Mouse (Mus musculus): Measurements from ENCODE around the gene Mpzl1. TPM values are rescaled to one million over a fixed set of nuclear protein-coding genes. Genes with fewer than 3 reads are reported as not detected.

The Mpzl1 gene
- polyA plus RNA-seq, 1 experiment from 2014 or later, result 159 TPM

GRCm38 (mm10) chr1:165603218-165603617 lies 31.1 kb downstream of the Mpzl1 start:
- H3K36me3 ChIP-seq (ENCODE audit: control insufficient read depth, insufficient read depth, low read length), result peaks cover 50% of the 10 kb centered on the region
- DNase-seq, result no peak
- no peaks in the 10 kb centered on the region for H3K9me3 ChIP-seq (ENCODE audit: control insufficient read depth, low read length)
- no peak for ATAC-seq (ENCODE audit: low FRiP score, low TSS enrichment)
- H3K27ac ChIP-seq (replicated peaks; ENCODE audit: low read depth, low read length), result no peak overlapping the region
- H3K4me1 ChIP-seq (ENCODE audit: control insufficient read depth, insufficient read depth, low read length), result no peaks in the 10 kb centered on the region
- no peak overlapping the region for H3K4me3 ChIP-seq (replicated peaks; ENCODE audit: low read depth, low read length)
- H3K9ac ChIP-seq (replicated peaks; ENCODE audit: low read length), result no peak overlapping the region
- no peak overlapping the region for H3K4me2 ChIP-seq (ENCODE audit: low read length)
- WGBS, result 88% methylated on average over 14 of the region's 14 CpGs
- H3K27me3 ChIP-seq (ENCODE audit: control insufficient read depth, insufficient read depth, low read length), result no peaks in the 10 kb centered on the region

- no peak for DNase-seq
- Histone ChIP-seq H3K9ac (replicated peaks; ENCODE audit: low read length) (no peak overlapping the region), H3K36me3 (ENCODE audit: control insufficient read depth, insufficient read depth, low read length) (peaks cover 46% of the 10 kb centered on the region), H3K27ac (replicated peaks; ENCODE audit: low read depth, low read length) (no peak overlapping the region), H3K4me1 (ENCODE audit: control insufficient read depth, insufficient read depth, low read length) (no peaks in the 10 kb centered on the region), H3K4me3 (replicated peaks; ENCODE audit: low read depth, low read length) (no peak overlapping the region), H3K27me3 (ENCODE audit: control insufficient read depth, insufficient read depth, low read length) (no peaks in the 10 kb centered on the region), H3K4me2 (ENCODE audit: low read length) (no peak overlapping the region), H3K9me3 (ENCODE audit: control insufficient read depth, low read length) (no peaks in the 10 kb centered on the region)
- WGBS, result 89% methylated on average over 10 of the region's 10 CpGs
- no peak for ATAC-seq (ENCODE audit: low FRiP score, low TSS enrichment)
These were observed 32.5 kb downstream of the Mpzl1 start for GRCm38 (mm10) chr1:165601775-165602280.

DNA sequence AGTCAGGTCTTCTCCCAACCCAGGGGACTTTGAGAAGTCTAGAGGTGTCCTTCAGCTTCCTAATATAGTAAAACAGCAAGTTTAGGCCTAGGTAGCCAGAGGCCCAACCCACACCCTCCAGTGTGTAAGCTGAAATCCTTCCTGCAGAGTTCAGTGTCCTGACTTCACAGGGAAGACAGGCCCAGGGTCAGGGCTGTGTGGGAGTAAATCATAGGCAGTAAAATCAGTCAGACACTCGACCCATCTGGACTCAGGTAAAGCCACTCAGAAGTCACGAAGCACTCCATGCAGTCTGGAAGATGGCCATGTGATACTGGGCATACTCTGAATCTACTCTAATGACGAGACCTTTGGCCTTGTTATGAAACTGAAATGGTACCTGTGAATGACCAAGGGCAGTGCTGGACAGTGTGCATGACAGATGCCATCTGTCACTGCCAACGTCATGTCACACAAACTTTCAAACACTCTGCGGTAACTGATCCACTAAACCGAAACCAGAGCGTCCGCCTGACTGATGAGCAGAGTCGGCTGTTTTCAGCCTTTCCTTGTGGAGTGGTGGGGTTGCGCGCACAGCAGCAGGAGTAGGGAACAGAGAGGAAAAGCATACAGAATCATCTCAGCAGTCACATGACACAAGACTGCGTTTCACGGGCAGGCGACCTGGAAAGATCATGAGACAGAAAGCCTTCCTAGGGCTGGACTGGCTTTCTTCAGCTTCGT lies 39.5 kb downstream of the Mpzl1 start:
- H3K4me2 ChIP-seq (ENCODE audit: low read length), result no peak overlapping the region
- no peak overlapping the region for H3K27ac ChIP-seq (replicated peaks; ENCODE audit: low read depth, low read length)
- no peaks in the 10 kb centered on the region for H3K9me3 ChIP-seq (ENCODE audit: control insufficient read depth, low read length)
- peaks cover 62% of the 10 kb centered on the region for H3K36me3 ChIP-seq (ENCODE audit: control insufficient read depth, insufficient read depth, low read length)
- no peak for ATAC-seq (ENCODE audit: low FRiP score, low TSS enrichment)
- no peak for DNase-seq
- H3K4me3 ChIP-seq (replicated peaks; ENCODE audit: low read depth, low read length), result no peak overlapping the region
- no peak overlapping the region for H3K9ac ChIP-seq (replicated peaks; ENCODE audit: low read length)
- H3K4me1 ChIP-seq (ENCODE audit: control insufficient read depth, insufficient read depth, low read length), result no peaks in the 10 kb centered on the region
- 95% methylated on average over 15 of the region's 15 CpGs for WGBS
- H3K27me3 ChIP-seq (ENCODE audit: control insufficient read depth, insufficient read depth, low read length), result no peaks in the 10 kb centered on the region

- Histone ChIP-seq H3K4me3 (replicated peaks; ENCODE audit: low read depth, low read length) (no peak overlapping the region), H3K27me3 (ENCODE audit: control insufficient read depth, insufficient read depth, low read length) (no peaks in the 10 kb centered on the region), H3K27ac (replicated peaks; ENCODE audit: low read depth, low read length) (no peak overlapping the region), H3K4me2 (ENCODE audit: low read length) (no peak overlapping the region), H3K36me3 (ENCODE audit: control insufficient read depth, insufficient read depth, low read length) (peaks cover 54% of the 10 kb centered on the region), H3K4me1 (ENCODE audit: control insufficient read depth, insufficient read depth, low read length) (no peaks in the 10 kb centered on the region), H3K9ac (replicated peaks; ENCODE audit: low read length) (no peak overlapping the region), H3K9me3 (ENCODE audit: control insufficient read depth, low read length) (no peaks in the 10 kb centered on the region)
- 95% methylated on average over 14 of the region's 14 CpGs for WGBS
- no peak for ATAC-seq (ENCODE audit: low FRiP score, low TSS enrichment)
- no peak for DNase-seq
These were observed 41.8 kb downstream of the Mpzl1 start for GRCm38 (mm10) chr1:165592295-165593082.

GRCm38 (mm10) chr1:165590760-165591159 lies 43.6 kb downstream of the Mpzl1 start:
- Histone ChIP-seq H3K27ac (replicated peaks; ENCODE audit: low read depth, low read length) (no peak overlapping the region), H3K27me3 (ENCODE audit: control insufficient read depth, insufficient read depth, low read length) (no peaks in the 10 kb centered on the region), H3K4me3 (replicated peaks; ENCODE audit: low read depth, low read length) (no peak overlapping the region), H3K9ac (replicated peaks; ENCODE audit: low read length) (no peak overlapping the region), H3K4me2 (ENCODE audit: low read length) (no peak overlapping the region), H3K9me3 (ENCODE audit: control insufficient read depth, low read length) (no peaks in the 10 kb centered on the region), H3K36me3 (ENCODE audit: control insufficient read depth, insufficient read depth, low read length) (peaks cover 41% of the 10 kb centered on the region), H3K4me1 (ENCODE audit: control insufficient read depth, insufficient read depth, low read length) (no peaks in the 10 kb centered on the region)
- DNase-seq, result no peak
- ATAC-seq (ENCODE audit: low FRiP score, low TSS enrichment), result no peak
- WGBS, result 84% methylated on average over 8 of the region's 8 CpGs

- ATAC-seq (ENCODE audit: low FRiP score, low TSS enrichment) (no peak), DNase-seq (peak; percentile 32)
- 71% methylated on average over 10 of the region's 10 CpGs for WGBS
- Histone ChIP-seq H3K9ac (replicated peaks; ENCODE audit: low read length) (no peak overlapping the region), H3K36me3 (ENCODE audit: control insufficient read depth, insufficient read depth, low read length) (peaks cover 33% of the 10 kb centered on the region), H3K4me3 (replicated peaks; ENCODE audit: low read depth, low read length) (no peak overlapping the region), H3K27me3 (ENCODE audit: control insufficient read depth, insufficient read depth, low read length) (no peaks in the 10 kb centered on the region), H3K27ac (replicated peaks; ENCODE audit: low read depth, low read length) (no peak overlapping the region; the same call in 1 of the 2 replicates), H3K9me3 (ENCODE audit: control insufficient read depth, low read length) (no peaks in the 10 kb centered on the region), H3K4me1 (ENCODE audit: control insufficient read depth, insufficient read depth, low read length) (no peaks in the 10 kb centered on the region), H3K4me2 (ENCODE audit: low read length) (no peak overlapping the region)
These were observed 44.9 kb downstream of the Mpzl1 start for GRCm38 (mm10) chr1:165589280-165590048.

DNA sequence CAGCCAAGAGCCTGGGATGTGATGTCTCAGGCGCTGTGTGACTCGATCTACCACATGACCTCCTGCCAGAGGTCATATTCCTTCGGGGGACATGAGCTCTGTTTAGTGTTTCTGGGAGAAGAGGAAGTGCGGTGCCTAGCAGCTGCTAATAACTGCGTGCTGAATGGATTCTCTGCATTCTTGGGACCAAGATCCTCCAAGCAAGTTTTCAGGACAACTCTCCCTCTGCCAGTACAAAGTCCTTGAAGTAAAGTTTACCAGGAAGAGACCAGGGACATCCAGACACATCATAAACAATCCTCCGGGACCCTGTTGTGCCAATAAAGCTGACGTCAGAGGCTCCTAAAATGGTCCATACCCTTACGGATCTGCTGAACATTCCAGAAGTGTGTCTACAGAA lies 46.5 kb downstream of the Mpzl1 start:
- no peaks in the 10 kb centered on the region for H3K27me3 ChIP-seq (ENCODE audit: control insufficient read depth, insufficient read depth, low read length)
- WGBS, result 85% methylated on average over 8 of the region's 8 CpGs
- ATAC-seq (ENCODE audit: low FRiP score, low TSS enrichment) (no peak), DNase-seq (no peak)
- no peak overlapping the region for H3K4me3 ChIP-seq (replicated peaks; ENCODE audit: low read depth, low read length)
- no peak overlapping the region for H3K4me2 ChIP-seq (ENCODE audit: low read length)
- no peaks in the 10 kb centered on the region for H3K4me1 ChIP-seq (ENCODE audit: control insufficient read depth, insufficient read depth, low read length)
- no peak overlapping the region for H3K9ac ChIP-seq (replicated peaks; ENCODE audit: low read length)
- no peak overlapping the region for H3K27ac ChIP-seq (replicated peaks; ENCODE audit: low read depth, low read length)
- peaks cover 24% of the 10 kb centered on the region for H3K36me3 ChIP-seq (ENCODE audit: control insufficient read depth, insufficient read depth, low read length)
- H3K9me3 ChIP-seq (ENCODE audit: control insufficient read depth, low read length), result no peaks in the 10 kb centered on the region

- ATAC-seq (ENCODE audit: low FRiP score, low TSS enrichment) (no peak), DNase-seq (no peak)
- Histone ChIP-seq H3K4me1 (ENCODE audit: control insufficient read depth, insufficient read depth, low read length) (no peaks in the 10 kb centered on the region), H3K4me3 (replicated peaks; ENCODE audit: low read depth, low read length) (no peak overlapping the region), H3K27me3 (ENCODE audit: control insufficient read depth, insufficient read depth, low read length) (no peaks in the 10 kb centered on the region), H3K4me2 (ENCODE audit: low read length) (no peak overlapping the region), H3K9ac (replicated peaks; ENCODE audit: low read length) (no peak overlapping the region), H3K27ac (replicated peaks; ENCODE audit: low read depth, low read length) (no peak overlapping the region), H3K9me3 (ENCODE audit: control insufficient read depth, low read length) (no peaks in the 10 kb centered on the region), H3K36me3 (ENCODE audit: control insufficient read depth, insufficient read depth, low read length) (peaks cover 9% of the 10 kb centered on the region)
- WGBS, result 94% methylated on average over 1 of the region's 1 CpGs
These were observed 48.0 kb downstream of the Mpzl1 start for GRCm38 (mm10) chr1:165586366-165586765.
